Mouse (Mus musculus): Measurements from ENCODE around the gene Rap1gap. TPM values are rescaled to one million over a fixed set of nuclear protein-coding genes. Genes with fewer than 3 reads are reported as not detected.
A peak's percentile ranks its signal among the peaks of the same experiment; 100 is the strongest.

Gene Rap1gap
- polyA plus RNA-seq, 1 experiment from 2014 or later: 1.2 TPM

DNA sequence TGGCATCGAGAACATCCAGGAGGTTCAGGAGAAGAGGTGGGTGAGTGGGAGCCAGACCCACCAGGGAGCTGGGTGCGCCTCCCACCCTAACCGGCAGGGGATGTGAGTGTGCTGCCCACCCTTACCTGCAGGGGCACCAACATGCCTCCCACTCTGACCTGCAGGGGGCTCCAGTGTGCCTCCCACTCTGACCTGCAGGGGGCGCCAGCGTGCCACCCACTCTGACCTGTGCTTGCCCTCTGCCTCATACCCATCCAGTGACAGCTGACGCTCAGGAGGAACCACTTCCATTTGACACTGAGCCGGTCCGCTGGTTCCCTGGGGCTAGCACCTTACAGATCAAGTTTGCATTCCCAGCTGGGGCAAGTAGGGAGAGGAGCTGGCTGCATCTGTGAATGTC lies 60.2 kb downstream of the Rap1gap start:
- peak overlapping the region; percentile 41 for H3K4me2 ChIP-seq
- DNase-seq: peak; percentile 58
- WGBS (ENCODE audit: insufficient replicate concordance): 38% methylated on average over 8 of the region's 8 CpGs
- no peaks in the 10 kb centered on the region for H3K9me3 ChIP-seq (replicated peaks)
- H3K4me1 ChIP-seq (replicated peaks): peaks cover 46% of the 10 kb centered on the region
- ATAC-seq (ENCODE audit: low read depth): no peak
- H3K36me3 ChIP-seq: no peaks in the 10 kb centered on the region
- H3K4me3 ChIP-seq (replicated peaks): peak overlapping the region; percentile 18
- no peak overlapping the region for H3K9ac ChIP-seq
- H3K27ac ChIP-seq: no peak overlapping the region
- peaks cover 75% of the 10 kb centered on the region for H3K27me3 ChIP-seq

DNA sequence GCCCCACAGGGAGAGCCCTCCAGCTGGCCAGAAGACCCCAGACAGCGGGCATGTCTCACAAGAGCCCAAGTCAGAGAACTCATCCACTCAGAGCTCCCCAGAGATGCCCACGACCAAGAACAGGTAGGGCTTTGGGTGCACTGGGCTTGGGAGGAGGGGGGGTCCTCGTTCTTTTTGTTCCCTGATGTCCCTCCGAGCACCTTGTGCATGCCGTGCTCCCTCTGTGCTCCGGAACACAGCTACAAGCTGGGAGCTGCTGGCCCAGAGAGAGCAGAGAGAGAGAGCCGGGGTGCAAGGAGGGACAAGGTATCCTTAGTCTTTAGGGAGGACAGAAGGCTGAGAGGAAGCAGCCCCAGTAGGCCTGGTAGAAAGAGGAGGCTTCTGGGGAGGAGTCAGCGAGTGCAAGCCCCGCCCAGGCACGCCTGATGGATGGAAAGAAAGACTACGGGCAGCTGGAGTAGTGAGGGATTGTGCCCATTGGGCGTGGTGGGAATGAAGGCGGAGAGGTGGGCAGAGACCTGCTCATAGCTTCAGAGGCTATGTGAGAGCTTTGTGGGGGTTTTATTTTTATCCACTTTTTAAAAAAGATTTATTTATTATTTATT lies 61.1 kb downstream of the Rap1gap start:
- H3K4me1 ChIP-seq (replicated peaks): peaks cover 48% of the 10 kb centered on the region
- H3K36me3 ChIP-seq: no peaks in the 10 kb centered on the region
- H3K27me3 ChIP-seq: peaks cover 73% of the 10 kb centered on the region
- H3K9ac ChIP-seq: no peak overlapping the region
- no peak overlapping the region for H3K4me2 ChIP-seq
- ATAC-seq (ENCODE audit: low read depth) (no peak), DNase-seq (no peak)
- no peaks in the 10 kb centered on the region for H3K9me3 ChIP-seq (replicated peaks)
- no peak overlapping the region for H3K27ac ChIP-seq
- 56% methylated on average over 13 of the region's 13 CpGs for WGBS (ENCODE audit: insufficient replicate concordance)
- H3K4me3 ChIP-seq (replicated peaks): no peak overlapping the region

DNA sequence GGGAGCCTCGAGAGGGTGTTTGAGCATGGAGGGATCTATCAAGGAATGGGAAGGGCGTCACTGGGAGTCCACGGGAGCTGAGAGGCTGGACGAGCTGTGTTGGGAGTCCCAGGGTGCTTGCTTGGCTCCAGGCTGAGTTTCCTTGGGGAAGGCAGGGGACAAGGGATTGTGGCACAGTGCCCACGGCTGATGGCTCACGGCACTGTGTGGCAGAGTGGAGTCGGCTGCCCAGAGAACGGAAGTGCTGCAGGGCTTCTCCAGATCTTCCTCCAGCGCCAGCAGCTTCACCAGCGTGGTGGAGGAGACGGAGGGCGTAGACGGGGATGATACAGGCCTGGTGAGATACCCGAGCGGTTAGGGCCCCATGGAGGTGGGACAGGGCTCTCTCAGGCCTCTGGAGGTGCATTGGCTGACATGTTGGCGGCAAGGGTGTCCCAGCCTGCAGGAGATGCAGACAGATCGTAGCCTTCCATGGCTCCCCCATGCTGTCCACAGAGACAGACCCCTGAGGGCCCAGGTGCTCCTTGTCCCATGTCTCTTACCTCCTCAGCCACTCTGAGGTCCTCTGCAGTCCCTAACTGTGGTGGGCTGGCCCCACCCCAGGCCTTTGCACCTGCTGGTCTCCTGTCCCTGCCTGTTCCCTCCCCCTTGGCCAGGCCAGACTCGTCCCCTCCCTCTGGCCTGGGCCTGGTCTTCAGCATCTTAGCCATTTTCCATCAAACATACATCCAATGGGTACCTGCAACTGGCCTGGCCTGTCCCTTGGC lies 62.4 kb downstream of the Rap1gap start:
- Histone ChIP-seq H3K27ac (no peak overlapping the region), H3K4me2 (no peak overlapping the region), H3K9me3 (replicated peaks) (no peaks in the 10 kb centered on the region), H3K36me3 (no peaks in the 10 kb centered on the region), H3K4me1 (replicated peaks) (peaks cover 48% of the 10 kb centered on the region), H3K4me3 (replicated peaks) (no peak overlapping the region), H3K9ac (no peak overlapping the region), H3K27me3 (peaks cover 70% of the 10 kb centered on the region)
- DNase-seq (no peak), ATAC-seq (ENCODE audit: low read depth) (no peak)
- WGBS (ENCODE audit: insufficient replicate concordance): 75% methylated on average over 18 of the region's 18 CpGs

DNA sequence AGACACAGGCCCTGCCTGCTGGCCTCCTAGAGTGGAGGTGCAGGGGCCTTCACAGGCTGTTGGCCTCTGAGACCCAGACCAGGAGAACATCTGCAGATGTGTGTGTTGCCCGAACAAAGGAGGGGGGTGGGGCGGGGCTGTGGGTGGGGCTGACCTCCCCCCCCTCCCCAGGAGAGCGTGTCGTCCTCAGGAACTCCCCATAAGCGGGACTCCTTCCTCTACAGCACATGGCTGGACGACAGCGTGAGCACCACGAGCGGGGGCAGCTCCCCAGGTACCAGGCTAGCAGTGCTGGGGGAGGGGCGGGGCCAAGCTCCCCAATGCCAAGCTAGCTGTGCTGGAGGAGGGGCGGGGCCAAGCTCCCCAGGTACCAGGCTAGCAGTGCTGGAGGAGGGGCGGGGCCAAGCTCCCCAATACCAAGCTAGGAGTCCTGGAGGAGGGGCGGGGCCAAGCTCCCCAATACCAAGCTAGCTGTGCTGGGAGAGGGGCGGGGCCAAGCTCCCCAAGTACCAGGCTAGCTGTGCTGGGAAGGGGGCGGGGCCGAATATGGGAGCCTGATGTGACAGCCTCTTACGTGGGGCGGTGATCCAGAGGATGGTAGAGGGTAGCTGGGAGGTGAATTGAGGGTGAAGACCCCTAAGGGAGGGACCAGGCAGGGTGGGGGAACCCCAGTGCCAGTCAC lies 63.1 kb downstream of the Rap1gap start:
- no peak overlapping the region for H3K4me3 ChIP-seq (replicated peaks)
- H3K27me3 ChIP-seq: peaks cover 70% of the 10 kb centered on the region
- H3K27ac ChIP-seq: no peak overlapping the region
- no peak overlapping the region for H3K9ac ChIP-seq
- no peak overlapping the region for H3K4me2 ChIP-seq
- H3K9me3 ChIP-seq (replicated peaks): no peaks in the 10 kb centered on the region
- WGBS (ENCODE audit: insufficient replicate concordance): 17% methylated on average over 16 of the region's 18 CpGs
- DNase-seq (peak; percentile 56), ATAC-seq (ENCODE audit: low read depth) (peak; percentile 39)
- peaks cover 48% of the 10 kb centered on the region for H3K4me1 ChIP-seq (replicated peaks)
- no peaks in the 10 kb centered on the region for H3K36me3 ChIP-seq

DNA sequence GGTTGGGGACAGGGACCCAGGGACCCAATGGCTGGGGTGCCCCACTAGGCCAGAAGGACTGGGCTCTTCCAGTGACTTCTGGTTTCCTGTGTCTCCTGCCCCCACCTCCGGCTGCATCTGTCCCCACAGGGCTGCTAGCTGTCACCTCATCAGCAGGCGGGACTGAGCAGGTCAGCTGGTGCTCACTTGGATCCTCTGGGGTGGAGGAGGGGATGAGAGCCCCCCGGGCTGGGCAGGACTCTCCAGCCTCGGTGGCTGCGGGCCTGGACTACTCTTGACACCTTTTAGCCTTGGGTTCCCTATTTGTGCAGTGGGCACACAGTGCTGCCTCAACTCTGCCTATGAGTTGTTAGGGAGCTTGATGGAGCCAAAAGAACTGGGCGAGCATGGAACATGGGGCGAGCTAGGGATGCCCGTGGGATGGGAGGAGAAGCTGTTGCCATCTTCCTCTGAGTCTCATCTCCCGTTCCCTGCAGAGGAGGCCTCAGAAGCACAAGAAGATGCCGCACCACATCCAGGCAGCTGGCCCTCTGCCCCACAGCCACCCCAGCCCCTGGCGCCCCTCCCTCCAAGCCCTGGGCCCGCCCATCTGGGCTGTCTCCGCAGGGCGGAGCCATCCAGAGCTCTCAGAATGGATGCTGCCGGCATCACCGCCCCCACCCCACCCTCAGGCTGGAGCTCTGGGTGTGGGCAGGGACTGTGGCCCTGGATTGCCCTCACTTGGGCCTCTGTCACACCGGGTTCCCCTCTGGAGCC lies 64.1 kb downstream of the Rap1gap start:
- 9% methylated on average over 17 of the region's 17 CpGs for WGBS (ENCODE audit: insufficient replicate concordance)

DNA sequence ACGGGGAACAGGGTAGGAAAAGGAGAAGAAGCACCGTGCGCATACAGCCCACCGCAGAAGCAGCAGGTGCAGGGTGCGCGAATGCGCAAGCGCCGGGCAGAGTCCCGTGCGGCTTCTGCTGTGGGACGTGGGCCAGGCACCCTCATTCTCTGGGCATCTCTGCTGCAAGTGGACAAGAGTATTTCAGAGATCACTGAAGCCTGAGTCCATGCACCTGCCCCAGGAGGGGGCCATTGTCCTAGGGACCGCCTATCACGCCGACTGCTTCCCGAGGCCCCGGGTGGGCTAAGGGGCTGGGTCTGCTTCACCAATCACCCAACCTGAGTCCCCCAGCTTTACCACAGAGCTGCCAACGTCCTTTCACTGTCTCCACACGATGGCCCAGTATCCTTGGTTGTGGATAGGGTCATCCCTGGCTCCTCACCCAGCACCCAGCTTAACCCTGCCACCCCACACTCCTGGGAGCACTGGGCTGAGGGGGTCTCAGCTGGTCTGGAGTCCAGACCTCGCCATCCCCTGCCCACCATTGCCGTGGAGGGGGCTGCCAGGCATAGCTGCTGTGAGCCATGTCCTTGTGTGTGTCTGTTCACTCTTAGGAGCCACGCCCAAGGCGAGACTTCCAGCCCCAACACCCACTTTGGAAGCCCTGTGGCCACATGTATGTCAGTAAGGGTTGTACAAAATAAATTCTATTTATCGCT lies 64.8 kb downstream of the Rap1gap start:
- peaks cover 36% of the 10 kb centered on the region for H3K4me1 ChIP-seq (replicated peaks)
- ATAC-seq (ENCODE audit: low read depth) (no peak), DNase-seq (no peak)
- H3K27ac ChIP-seq: no peak overlapping the region
- H3K4me3 ChIP-seq (replicated peaks): no peak overlapping the region
- no peaks in the 10 kb centered on the region for H3K9me3 ChIP-seq (replicated peaks)
- H3K4me2 ChIP-seq: peak overlapping the region; percentile 2; the same call in 1 of the 2 replicates
- 23% methylated on average over 24 of the region's 24 CpGs for WGBS (ENCODE audit: insufficient replicate concordance)
- H3K27me3 ChIP-seq: peaks cover 64% of the 10 kb centered on the region
- H3K36me3 ChIP-seq: no peaks in the 10 kb centered on the region
- H3K9ac ChIP-seq: no peak overlapping the region

More for the DNA sequence above, 64.1 kb downstream of the Rap1gap start:
- H3K27ac ChIP-seq: no peak overlapping the region
- no peak overlapping the region for H3K4me3 ChIP-seq (replicated peaks)
- ATAC-seq (ENCODE audit: low read depth): no peak
- H3K36me3 ChIP-seq: no peaks in the 10 kb centered on the region
- H3K9ac ChIP-seq: no peak overlapping the region
- H3K4me2 ChIP-seq: peak overlapping the region; percentile 2; the same call in 1 of the 2 replicates
- H3K9me3 ChIP-seq (replicated peaks): no peaks in the 10 kb centered on the region
- peaks cover 43% of the 10 kb centered on the region for H3K4me1 ChIP-seq (replicated peaks)
- no peak for DNase-seq
- peaks cover 69% of the 10 kb centered on the region for H3K27me3 ChIP-seq

DNA sequence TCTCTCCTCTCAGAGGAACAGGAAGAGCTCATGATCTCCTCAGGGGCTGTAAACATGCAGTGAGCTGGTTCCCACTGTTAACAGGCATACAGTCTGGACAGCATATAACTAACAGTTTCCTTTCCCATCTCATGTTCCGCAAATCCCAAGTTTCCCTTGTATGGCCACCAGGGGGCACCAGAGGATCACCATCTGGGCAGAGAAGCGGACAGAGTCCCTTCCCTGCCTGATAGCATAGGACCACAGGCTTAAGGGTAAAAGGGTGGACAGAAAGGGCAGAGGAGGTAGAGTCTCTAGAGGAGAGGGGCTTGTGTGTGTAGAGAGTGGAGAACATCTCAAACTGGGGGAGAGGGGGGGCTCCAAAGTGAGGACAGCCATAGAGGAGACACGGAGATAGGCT lies 65.6 kb downstream of the Rap1gap start:
- H3K4me1 ChIP-seq (replicated peaks): peaks cover 28% of the 10 kb centered on the region
- no peak overlapping the region for H3K9ac ChIP-seq
- 17% methylated on average over 3 of the region's 3 CpGs for WGBS (ENCODE audit: insufficient replicate concordance)

DNA sequence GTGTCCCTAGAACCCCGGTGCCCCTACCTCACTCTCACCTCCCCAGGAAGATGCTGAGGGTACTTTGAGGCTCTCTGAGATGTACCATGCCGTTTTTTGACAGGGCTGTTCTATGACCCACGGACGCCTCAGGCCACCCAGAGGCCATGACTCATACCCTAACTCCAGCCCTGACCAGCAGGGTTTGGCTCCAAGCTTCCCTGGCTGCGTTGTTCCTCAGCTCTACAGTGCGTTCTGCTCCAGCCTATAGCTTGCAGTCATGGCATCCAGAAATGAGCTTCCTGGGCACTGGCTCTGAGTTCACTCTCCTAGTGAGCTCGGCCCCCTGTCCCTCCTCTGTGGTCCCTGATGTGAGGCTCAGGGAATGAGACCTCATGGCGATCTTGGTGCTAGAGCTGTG lies 66.2 kb downstream of the Rap1gap start:
- H3K27me3 ChIP-seq: peaks cover 70% of the 10 kb centered on the region
- H3K4me1 ChIP-seq (replicated peaks): peaks cover 23% of the 10 kb centered on the region
- no peak overlapping the region for H3K4me2 ChIP-seq
- no peak overlapping the region for H3K9ac ChIP-seq
- H3K27ac ChIP-seq: no peak overlapping the region
- no peak overlapping the region for H3K4me3 ChIP-seq (replicated peaks)
- H3K36me3 ChIP-seq: no peaks in the 10 kb centered on the region
- DNase-seq (no peak), ATAC-seq (ENCODE audit: low read depth) (no peak)
- H3K9me3 ChIP-seq (replicated peaks): no peaks in the 10 kb centered on the region
- 60% methylated on average over 8 of the region's 8 CpGs for WGBS (ENCODE audit: insufficient replicate concordance)

More for the DNA sequence above, 65.6 kb downstream of the Rap1gap start:
- peaks cover 68% of the 10 kb centered on the region for H3K27me3 ChIP-seq
- H3K36me3 ChIP-seq: no peaks in the 10 kb centered on the region
- H3K4me3 ChIP-seq (replicated peaks): no peak overlapping the region
- no peak overlapping the region for H3K4me2 ChIP-seq
- ATAC-seq (ENCODE audit: low read depth): peak; percentile 18; the same call in 1 of the 2 replicates
- no peaks in the 10 kb centered on the region for H3K9me3 ChIP-seq (replicated peaks)
- H3K27ac ChIP-seq: no peak overlapping the region
- DNase-seq: peak; percentile 66

DNA sequence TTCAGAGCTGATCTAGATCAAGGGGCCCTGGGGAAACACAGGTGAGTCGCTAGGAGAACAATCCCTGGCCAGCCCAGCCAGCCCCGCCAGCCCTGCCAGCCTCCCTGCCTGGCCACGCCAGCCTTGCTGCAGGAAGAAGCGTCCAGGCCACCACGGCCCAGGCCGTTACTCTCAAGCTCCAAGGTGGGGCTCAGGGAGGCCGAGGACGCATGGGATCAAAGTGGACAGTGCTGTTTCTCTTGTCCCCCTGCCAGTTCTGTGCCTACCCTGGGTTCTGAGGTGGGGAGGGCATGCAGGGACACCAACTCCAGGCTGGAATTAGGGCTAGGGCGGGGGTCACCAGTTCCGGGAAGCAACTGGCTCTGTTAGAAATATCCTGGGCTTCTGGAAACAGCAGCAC lies 67.4 kb downstream of the Rap1gap start:
- Histone ChIP-seq H3K9ac (no peak overlapping the region), H3K9me3 (replicated peaks) (no peaks in the 10 kb centered on the region), H3K4me3 (replicated peaks) (no peak overlapping the region), H3K27ac (no peak overlapping the region), H3K36me3 (no peaks in the 10 kb centered on the region), H3K4me1 (replicated peaks) (peaks cover 23% of the 10 kb centered on the region), H3K27me3 (peaks cover 74% of the 10 kb centered on the region), H3K4me2 (no peak overlapping the region)
- 54% methylated on average over 10 of the region's 10 CpGs for WGBS (ENCODE audit: insufficient replicate concordance)
- ATAC-seq (ENCODE audit: low read depth) (no peak), DNase-seq (no peak)

DNA sequence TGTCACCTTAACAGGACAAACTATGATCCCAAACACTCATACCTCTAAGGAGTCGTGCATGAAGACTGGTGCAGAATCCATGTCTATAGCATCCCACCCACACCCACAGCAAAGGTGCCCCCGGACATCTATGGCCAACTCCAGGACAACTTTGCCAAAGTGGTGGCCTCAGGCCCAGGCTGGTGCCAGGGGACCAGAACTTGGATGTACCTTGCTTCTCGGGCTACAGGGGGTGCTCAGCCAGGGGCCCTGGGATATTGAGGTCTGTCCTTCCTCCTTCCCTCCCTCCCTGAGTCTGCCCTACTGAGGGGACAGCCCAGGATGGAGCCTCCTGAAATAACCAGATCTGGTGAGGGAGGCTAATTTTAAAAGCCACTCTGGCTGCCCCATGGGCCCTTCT lies 67.8 kb downstream of the Rap1gap start:
- no peak for ATAC-seq (ENCODE audit: low read depth)
- Histone ChIP-seq H3K27ac (no peak overlapping the region), H3K4me3 (replicated peaks) (no peak overlapping the region), H3K27me3 (peaks cover 74% of the 10 kb centered on the region), H3K36me3 (no peaks in the 10 kb centered on the region), H3K9me3 (replicated peaks) (no peaks in the 10 kb centered on the region), H3K4me1 (replicated peaks) (peaks cover 22% of the 10 kb centered on the region), H3K9ac (no peak overlapping the region), H3K4me2 (no peak overlapping the region)
- WGBS (ENCODE audit: insufficient replicate concordance): 56% methylated on average over 3 of the region's 3 CpGs
- DNase-seq: no peak

All from liver, embryonic 13.5 days (tissue).